Mouse (Mus musculus) liver, adult 2 months (tissue): ENCODE measurements around the gene Clnk. TPM values are rescaled to one million over a fixed set of nuclear protein-coding genes. Genes with fewer than 3 reads are reported as not detected.
A peak's percentile ranks its signal among the peaks of the same experiment; 100 is the strongest.

Experiments
- DNase-seq: peaks from one replicate; pipeline ENCODE4 v3.0.0-alpha.2; 2011; ENCODE audit warnings: low read depth, low spot score; ENCODE audit errors: extremely low read depth
- H3K27ac ChIP-seq: fragments of 200-500 bp; replicated peaks from 2 replicates; pipeline ENCODE4 v1.5.1; 2012; ENCODE audit warnings: low read depth, mild to moderate bottlenecking, control low read depth, inconsistent platforms, low read length; ENCODE audit not compliant: insufficient read depth
- H3K27me3 ChIP-seq: fragments of 200-500 bp; 2 replicates; pipeline ENCODE4 v1.6.1; 2012; ENCODE audit warnings: mild to moderate bottlenecking, moderate library complexity, low read length, inconsistent platforms; ENCODE audit not compliant: control insufficient read depth, insufficient read depth
- H3K36me3 ChIP-seq: fragments of 200-500 bp; 2 replicates; pipeline ENCODE4 v1.6.1; 2012; ENCODE audit warnings: low read length, inconsistent platforms; ENCODE audit not compliant: control insufficient read depth, insufficient read depth
- H3K4me1 ChIP-seq: fragments of 200-500 bp; 2 replicates; pipeline ENCODE4 v1.6.1; 2011; ENCODE audit warnings: low read length; ENCODE audit not compliant: control insufficient read depth, insufficient read depth
- H3K4me3 ChIP-seq: fragments of 200-500 bp; 2 replicates; pipeline ENCODE4 v1.5.1; 2011; ENCODE audit warnings: low read depth, mild to moderate bottlenecking, control low read depth, low read length, moderate library complexity; ENCODE audit not compliant: insufficient read depth
- H3K79me2 ChIP-seq: fragments of 200-500 bp; 2 replicates; pipeline ENCODE4 v1.6.1; 2012; ENCODE audit warnings: inconsistent platforms, mild to moderate bottlenecking, low read length, moderate library complexity; ENCODE audit not compliant: control insufficient read depth, insufficient read depth
- H3K9ac ChIP-seq: fragments of 200-500 bp; 2 replicates; pipeline ENCODE4 v1.6.1; 2012; ENCODE audit warnings: low read depth, mild to moderate bottlenecking, control low read depth, inconsistent platforms, low read length
- CTCF ChIP-seq: fragments of 200-500 bp; IDR thresholded peaks from 2 replicates; pipeline ENCODE4 v1.5.1; 2011; ENCODE audit warnings: low read depth, low read length, control low read depth
- POLR2A ChIP-seq: fragments of 200-500 bp; IDR thresholded peaks from 2 replicates; pipeline ENCODE4 v1.6.1; 2011; ENCODE audit warnings: low read length, control low read depth; ENCODE audit not compliant: insufficient read depth; ENCODE audit errors: extremely low read depth
- WGBS: fragments of 180-500 bp; shearing (Covaris S2); methylation state at CpG from one replicate; pipeline ENCODE4 v1.1.7; 2018; 5-methylcytosine and 5-hydroxymethylcytosine counted together
- polyA plus RNA-seq: library from polyadenylated mRNA; depleted of rRNA; stranded (reverse); fragments of >200 nt; gene quantifications from 2 replicates; pipeline ENCODE4 v1.2.3, GENCODE M21; 2012; rRNA removed
- total RNA-seq: library from RNA; depleted of rRNA; stranded (reverse); fragments of >200 nt; gene quantifications from 2 replicates; pipeline ENCODE4 v1.2.3, GENCODE M21; 2014; rRNA removed

Gene Clnk
- total and polyA plus RNA-seq, 2 experiments: not detected

DNA sequence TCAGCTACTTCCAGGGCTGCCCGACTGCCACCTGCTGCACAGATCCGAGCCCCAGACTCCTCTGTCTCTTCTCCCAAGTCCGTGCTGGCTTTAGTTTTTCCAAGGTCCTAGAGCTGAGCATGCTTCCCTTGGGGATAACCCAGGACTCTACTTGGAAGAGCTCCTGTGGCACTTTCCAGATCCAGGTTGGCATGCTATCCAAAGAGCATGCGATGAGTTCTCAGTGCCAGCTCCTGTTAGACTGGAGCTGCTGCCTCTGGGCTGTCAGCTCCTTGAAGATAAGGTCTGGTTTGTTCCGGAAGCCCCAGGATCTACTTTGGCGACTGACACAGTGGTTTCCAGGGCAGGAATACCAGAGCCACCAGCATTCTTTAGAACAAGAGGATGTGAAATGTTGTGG is 187.4 kb downstream of the Clnk start:
- H3K79me2 ChIP-seq: no peaks in the 10 kb centered on the region
- no peak for DNase-seq
- H3K4me3 ChIP-seq: no peak overlapping the region
- WGBS: 84% methylated on average over 6 of the region's 6 CpGs
- no peaks in the 10 kb centered on the region for H3K36me3 ChIP-seq
- H3K4me1 ChIP-seq: 0 out of 2 replicates have a peak, but pooled peaks cover 2% of the 10 kb centered on the region
- TF ChIP-seq CTCF: no peak
- no peak for TF ChIP-seq POLR2A
- no peak overlapping the region for H3K9ac ChIP-seq
- no peaks in the 10 kb centered on the region; the same call in 1 of the 2 replicates for H3K27me3 ChIP-seq
- H3K27ac ChIP-seq: no peak overlapping the region

DNA sequence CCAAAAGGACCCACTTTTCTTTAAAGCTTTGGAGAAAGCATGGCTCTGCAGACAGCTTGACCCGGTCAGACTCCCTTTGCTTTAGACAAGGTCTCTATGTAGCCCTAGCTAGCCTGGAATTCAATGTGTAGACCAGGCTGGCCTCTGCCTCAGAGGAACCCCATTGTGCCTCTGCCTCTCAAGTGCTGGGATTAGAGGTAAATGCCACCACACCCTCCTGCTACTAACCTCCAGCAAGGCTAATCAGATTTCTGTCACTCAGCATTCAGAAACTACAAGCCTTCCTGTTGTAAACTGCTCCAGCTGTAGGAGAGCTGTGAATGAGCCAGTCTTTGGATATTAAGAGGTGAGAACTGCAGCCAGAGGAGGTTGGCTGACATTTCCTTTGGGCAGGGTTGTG is 188.9 kb downstream of the Clnk start:
- no peak overlapping the region for H3K27ac ChIP-seq
- 86% methylated on average over 1 of the region's 1 CpGs for WGBS
- TF ChIP-seq POLR2A: no peak
- no peak for TF ChIP-seq CTCF

DNA sequence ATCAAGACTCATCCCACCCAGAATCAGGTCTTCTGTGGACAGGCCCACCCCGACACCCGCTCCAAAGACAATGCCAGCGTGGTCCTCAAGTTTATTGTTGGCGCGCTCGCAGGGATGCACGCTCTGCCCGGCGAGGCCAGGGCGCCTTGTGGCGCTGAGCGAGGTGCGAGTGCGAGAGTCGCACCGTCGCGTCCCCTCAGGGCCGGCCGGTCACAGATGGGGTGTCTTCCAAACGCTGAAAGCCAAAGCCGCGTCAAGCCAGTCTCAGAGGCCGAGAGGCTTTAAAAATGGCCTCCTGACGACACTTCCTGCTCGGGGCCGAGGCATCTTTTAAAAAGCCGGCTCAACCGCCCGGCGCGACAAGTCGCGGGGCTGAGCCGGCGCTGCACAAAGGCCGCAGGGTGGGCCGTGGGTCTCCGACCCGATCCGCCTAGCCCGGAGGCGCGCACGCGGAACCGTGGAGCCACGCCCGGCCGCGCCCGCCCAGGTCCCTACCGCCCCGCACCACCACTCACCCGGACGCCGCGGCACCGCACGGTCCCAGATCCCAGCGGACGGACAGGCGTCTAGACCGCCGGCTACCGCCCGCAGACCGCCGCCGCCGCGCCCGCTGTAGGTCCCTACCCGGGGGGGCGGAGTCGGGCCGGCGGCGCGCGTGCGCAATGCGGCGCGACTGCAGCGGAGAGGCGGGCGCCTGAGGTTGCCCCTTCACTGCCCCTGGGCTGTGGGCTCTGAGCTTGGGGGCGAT is 192.3 kb downstream of the Clnk start, which contains the start of gene Zfp518b:
Gene Zfp518b (minus strand): TSS at position 663 of the 748 bp plus-strand sequence.
- Histone ChIP-seq H3K27me3 (no peaks in the 10 kb centered on the region), H3K4me3 (peak within 1 kb of the TSS; percentile 96), H3K79me2 (no peaks in the 10 kb centered on the region), H3K36me3 (peaks cover 2% of the 10 kb centered on the region; the same call in 1 of the 2 replicates), H3K27ac (0 out of 2 replicates have a peak within 1 kb of the TSS, but pooled peaks have one; percentile 30), H3K9ac (peak within 1 kb of the TSS; percentile 98), H3K4me1 (peaks cover 5% of the 10 kb centered on the region; the same call in 1 of the 2 replicates)
- 2% methylated on average over 88 of the region's 89 CpGs for WGBS
- DNase-seq: peak; percentile 18
- TF ChIP-seq POLR2A: no peak

More for the DNA sequence above, 188.9 kb downstream of the Clnk start:
- H3K4me1 ChIP-seq: peaks cover 5% of the 10 kb centered on the region; the same call in 1 of the 2 replicates
- no peaks in the 10 kb centered on the region for H3K36me3 ChIP-seq
- no peak overlapping the region for H3K4me3 ChIP-seq
- no peak for DNase-seq
- no peaks in the 10 kb centered on the region for H3K79me2 ChIP-seq
- H3K9ac ChIP-seq: no peak overlapping the region
- H3K27me3 ChIP-seq: no peaks in the 10 kb centered on the region; the same call in 1 of the 2 replicates

DNA sequence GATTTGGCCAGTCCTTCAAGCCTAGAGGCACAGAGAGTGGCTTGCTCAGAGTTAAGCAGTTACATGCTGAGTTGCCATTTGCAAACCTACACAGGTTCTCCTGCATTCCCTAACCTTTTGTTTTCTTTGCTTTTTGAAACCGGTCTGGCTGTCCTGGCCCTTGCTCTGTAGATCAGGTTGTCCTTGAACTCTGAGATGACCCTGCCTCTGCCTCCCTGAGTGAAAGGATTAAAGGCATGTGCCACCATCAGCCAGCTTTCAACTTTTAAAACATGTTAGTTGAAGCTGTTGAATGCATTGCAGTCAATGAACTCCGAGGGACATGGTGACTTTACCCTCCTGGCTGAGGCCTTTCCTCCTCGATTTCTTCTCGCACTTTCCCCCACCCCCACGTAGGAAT is 217.8 kb downstream of the Clnk start:
- no peak for DNase-seq
- no peak overlapping the region for H3K9ac ChIP-seq
- no peaks in the 10 kb centered on the region for H3K4me1 ChIP-seq
- no peak overlapping the region for H3K27ac ChIP-seq
- H3K27me3 ChIP-seq: no peaks in the 10 kb centered on the region
- H3K36me3 ChIP-seq: no peaks in the 10 kb centered on the region
- no peaks in the 10 kb centered on the region for H3K79me2 ChIP-seq
- no peak overlapping the region for H3K4me3 ChIP-seq
- TF ChIP-seq POLR2A (no peak), CTCF (no peak)
- 74% methylated on average over 5 of the region's 5 CpGs for WGBS

Other genes with a start within 250 kb of the Clnk start
- 0.65 and 1.3 TPM in 2 replicates for gene Zfp518b, start 192.0 kb downstream of the Clnk start, total RNA-seq
- 0.46 and 0.51 TPM in 2 replicates for gene Zfp518b, start 192.0 kb downstream of the Clnk start, polyA plus RNA-seq